ENCODE assay signal across 19 mouse cellular contexts in the genomic region with DNA sequence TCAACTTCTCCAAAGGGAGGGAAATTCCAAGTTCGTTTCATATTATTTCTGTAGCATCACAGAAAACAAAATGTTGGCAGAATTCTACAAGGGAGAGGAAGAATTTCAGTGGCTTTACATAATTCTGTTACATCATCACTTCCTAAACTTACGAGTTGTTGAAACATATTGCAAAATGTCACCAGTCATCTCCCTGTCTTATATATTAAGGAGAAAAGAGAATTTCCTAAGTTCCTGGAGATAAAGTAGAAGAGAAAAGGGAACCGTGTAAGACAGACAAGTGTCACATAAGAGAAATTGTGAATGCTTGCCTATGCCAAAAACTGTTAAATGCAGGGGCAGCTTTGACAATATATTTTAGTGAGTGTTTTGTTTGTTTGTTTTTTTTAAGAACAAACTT.
"Had no signal": no experiment of that assay in that cellular context is flagged by ENCODE, and none has a peak within 500 bp of the region (broad histone marks: within the 10 kb centered on the region; RNA-seq: fewer than 3 reads in every experiment).

No protein-coding gene starts in this region.

- H3K4me2 ChIP-seq: limb, embryonic 13.5 days; liver, embryonic 13.5 days; lung, embryonic 14.5 days; midbrain, embryonic 13.5 days had no signal

- H3K9ac ChIP-seq: limb, embryonic 13.5 days; liver, embryonic 13.5 days; lung, embryonic 14.5 days; midbrain, embryonic 13.5 days had no signal

- H3K9me3 ChIP-seq: limb, embryonic 10.5 days; limb, embryonic 13.5 days; liver, embryonic 13.5 days; midbrain, embryonic 10.5 days; midbrain, embryonic 13.5 days had no signal

- H3K4me1 ChIP-seq: limb, embryonic 10.5 days; limb, embryonic 13.5 days; liver, embryonic 13.5 days; megakaryocyte, embryonic 14.5 days; midbrain, embryonic 10.5 days; midbrain, embryonic 13.5 days had no signal

- H3K36me3 ChIP-seq: limb, embryonic 10.5 days; limb, embryonic 13.5 days; liver, embryonic 13.5 days; midbrain, embryonic 10.5 days; midbrain, embryonic 13.5 days had no signal

- H3K27me3 ChIP-seq: limb, embryonic 13.5 days; liver, embryonic 13.5 days; midbrain, embryonic 13.5 days had no signal

- DNase-seq: kidney, adult 2 months; layer of hippocampus, adult 9-11 months; liver; liver, embryonic 13.5 days; lung, embryonic 14.5 days; lung, postnatal 10 days; lung, postnatal 4 days; thymus, adult 2 months; thymus, postnatal 14 days; thymus, postnatal 4 days had no signal

- H3K27ac ChIP-seq: kidney, postnatal 0 days; layer of hippocampus, adult 2 months; limb, embryonic 10.5 days; limb, embryonic 13.5 days; liver, embryonic 13.5 days; midbrain, embryonic 10.5 days; midbrain, embryonic 13.5 days; stomach, postnatal 0 days had no signal

- ATAC-seq: midbrain, embryonic 13.5 days; midbrain, embryonic 16.5 days had no signal

- H3K4me3 ChIP-seq: layer of hippocampus, adult 2 months; limb, embryonic 10.5 days; limb, embryonic 13.5 days; liver, embryonic 13.5 days; megakaryocyte, embryonic 14.5 days; midbrain, embryonic 10.5 days; midbrain, embryonic 13.5 days had no signal
